Mouse (Mus musculus) embryonic facial prominence, embryonic 15.5 days (tissue): ENCODE measurements around the gene Ms4a4b. TPM values are rescaled to one million over a fixed set of nuclear protein-coding genes. Genes with fewer than 3 reads are reported as not detected.
"Not testable (repeated sequence)": the region's sequence is repeated elsewhere in the genome, so short reads cannot be mapped to it uniquely, and the experiment has no call there.

ENCODE experiments used
- ATAC-seq: fragments of 200-750 bp; cut with Nextera tagmentation; 2 replicates; pipeline ENCODE4 v1.8.0; 2017; ENCODE audit warnings: low read depth, moderate TSS enrichment; ENCODE audit not compliant: insufficient number of reproducible peaks, low FRiP score, low TSS enrichment
- H3K27ac ChIP-seq: fragments of 300-500 bp; sonication (generic); replicated peaks from 2 replicates; pipeline ENCODE4 v1.5.1; 2015; ENCODE audit warnings: mild to moderate bottlenecking, inconsistent platforms
- H3K27me3 ChIP-seq: fragments of 300-500 bp; sonication (generic); 2 replicates; pipeline ENCODE4 v1.6.1; 2015; ENCODE audit warnings: inconsistent platforms
- H3K36me3 ChIP-seq: fragments of 300-500 bp; sonication (generic); 2 replicates; pipeline ENCODE4 v1.6.1; 2015; ENCODE audit warnings: mild to moderate bottlenecking, inconsistent platforms
- H3K4me1 ChIP-seq: fragments of 300-500 bp; sonication (generic); 2 replicates; pipeline ENCODE4 v1.6.1; 2015; ENCODE audit warnings: inconsistent platforms
- H3K4me2 ChIP-seq: fragments of 300-500 bp; sonication (generic); replicated peaks from 2 replicates; pipeline ENCODE4 v1.6.1; 2015; ENCODE audit warnings: mild to moderate bottlenecking, inconsistent platforms
- H3K4me3 ChIP-seq: fragments of 300-500 bp; sonication (generic); replicated peaks from 2 replicates; pipeline ENCODE4 v1.5.1; 2015; ENCODE audit warnings: mild to moderate bottlenecking, inconsistent platforms
- H3K9ac ChIP-seq: fragments of 300-500 bp; sonication (generic); 2 replicates; pipeline ENCODE4 v1.6.1; 2015; ENCODE audit warnings: inconsistent platforms
- H3K9me3 ChIP-seq: fragments of 300-500 bp; sonication (generic); replicated peaks from 2 replicates; pipeline ENCODE4 v1.6.1; 2016; ENCODE audit warnings: inconsistent platforms
- WGBS: fragments of 180-500 bp; shearing (Covaris S2); methylation state at CpG from one replicate; pipeline ENCODE4 v1.1.7; 2015; 5-methylcytosine and 5-hydroxymethylcytosine counted together
- polyA plus RNA-seq: library from polyadenylated mRNA; unstranded; fragments of >200 nt; fragmentation: Nextera tagmentation; extraction: Ambion mirVana; gene quantifications from 2 replicates; pipeline ENCODE4 v1.2.1, GENCODE M21; 2015

The Ms4a4b gene
- polyA plus RNA-seq, 1 experiment from 2014 or later = not detected

- Histone ChIP-seq H3K36me3 (no peaks in the 10 kb centered on the region), H3K9ac (no peak overlapping the region), H3K9me3 (no peaks in the 10 kb centered on the region), H3K4me3 (no peak overlapping the region), H3K4me2 (no peak overlapping the region), H3K27me3 (no peaks in the 10 kb centered on the region), H3K4me1 (no peaks in the 10 kb centered on the region), H3K27ac (no peak overlapping the region)
- ATAC-seq = no peak
- WGBS = 80% methylated on average over 2 of the region's 2 CpGs
These were observed 3.9 kb downstream of the Ms4a4b start for GRCm38 (mm10) chr19:11447238-11447637.

- not testable (repeated sequence) for ATAC-seq, H3K4me1 ChIP-seq, H3K9me3 ChIP-seq, H3K4me3 ChIP-seq, H3K36me3 ChIP-seq, H3K27ac ChIP-seq, H3K27me3 ChIP-seq, H3K9ac ChIP-seq, H3K4me2 ChIP-seq
- WGBS = 81% methylated on average over 4 of the region's 4 CpGs
These were observed 15.7 kb downstream of the Ms4a4b start for GRCm38 (mm10) chr19:11459041-11459440.

- H3K4me1 ChIP-seq, H3K36me3 ChIP-seq, ATAC-seq, H3K27me3 ChIP-seq, H3K4me3 ChIP-seq, H3K9me3 ChIP-seq, H3K9ac ChIP-seq, H3K4me2 ChIP-seq, H3K27ac ChIP-seq: not testable (repeated sequence)
- 33% methylated on average over 1 of the region's 1 CpGs for WGBS
These were observed 21.4 kb downstream of the Ms4a4b start for GRCm38 (mm10) chr19:11464795-11465194.

GRCm38 (mm10) chr19:11466471-11466870, 23.1 kb downstream of the Ms4a4b start:
- H3K27me3 ChIP-seq = no peaks in the 10 kb centered on the region

GRCm38 (mm10) chr19:11468361-11468760, 25.0 kb downstream of the Ms4a4b start:
- 44% methylated on average over 1 of the region's 1 CpGs for WGBS
- not testable (repeated sequence) for H3K4me3 ChIP-seq, H3K9me3 ChIP-seq, H3K9ac ChIP-seq, H3K4me2 ChIP-seq, ATAC-seq, H3K36me3 ChIP-seq, H3K4me1 ChIP-seq, H3K27ac ChIP-seq, H3K27me3 ChIP-seq

More at GRCm38 (mm10) chr19:11466471-11466870, 23.1 kb downstream of the Ms4a4b start:
- H3K4me3 ChIP-seq = no peak overlapping the region
- H3K9me3 ChIP-seq = no peaks in the 10 kb centered on the region
- WGBS = 57% methylated on average over 5 of the region's 5 CpGs
- no peaks in the 10 kb centered on the region for H3K4me1 ChIP-seq
- H3K27ac ChIP-seq = no peak overlapping the region
- no peak for ATAC-seq
- no peak overlapping the region for H3K9ac ChIP-seq
- H3K4me2 ChIP-seq = no peak overlapping the region
- no peaks in the 10 kb centered on the region for H3K36me3 ChIP-seq

GRCm38 (mm10) chr19:11469215-11469614, 25.9 kb downstream of the Ms4a4b start, which contains the start of gene Ms4a6c:
Gene Ms4a6c, plus strand, starts transcription at chr19:11469366.
- H3K9me3 ChIP-seq, H3K27ac ChIP-seq, H3K27me3 ChIP-seq, H3K4me2 ChIP-seq, H3K36me3 ChIP-seq, H3K4me3 ChIP-seq, H3K9ac ChIP-seq, ATAC-seq, H3K4me1 ChIP-seq: not testable (repeated sequence)
- WGBS = 81% methylated on average over 4 of the region's 4 CpGs

- Histone ChIP-seq H3K9ac (no peak overlapping the region), H3K27ac (no peak overlapping the region), H3K9me3 (no peaks in the 10 kb centered on the region), H3K4me3 (no peak overlapping the region), H3K27me3 (no peaks in the 10 kb centered on the region), H3K36me3 (no peaks in the 10 kb centered on the region), H3K4me1 (no peaks in the 10 kb centered on the region), H3K4me2 (no peak overlapping the region)
- WGBS = 91% methylated on average over 2 of the region's 2 CpGs
- no peak for ATAC-seq
These were observed 36.4 kb downstream of the Ms4a4b start for GRCm38 (mm10) chr19:11479714-11480113.

GRCm38 (mm10) chr19:11482684-11483083, 39.3 kb downstream of the Ms4a4b start:
- Histone ChIP-seq H3K36me3 (no peaks in the 10 kb centered on the region), H3K9ac (no peak overlapping the region), H3K4me2 (no peak overlapping the region), H3K9me3 (no peaks in the 10 kb centered on the region), H3K27ac (no peak overlapping the region), H3K4me1 (no peaks in the 10 kb centered on the region), H3K4me3 (no peak overlapping the region), H3K27me3 (no peaks in the 10 kb centered on the region)
- no peak for ATAC-seq
- 76% methylated on average over 2 of the region's 2 CpGs for WGBS

- Histone ChIP-seq H3K4me3 (no peak overlapping the region), H3K4me2 (no peak overlapping the region), H3K27me3 (no peaks in the 10 kb centered on the region), H3K27ac (no peak overlapping the region), H3K4me1 (no peaks in the 10 kb centered on the region), H3K9ac (no peak overlapping the region), H3K9me3 (no peaks in the 10 kb centered on the region), H3K36me3 (no peaks in the 10 kb centered on the region)
- ATAC-seq = no peak
- WGBS = 65% methylated on average over 4 of the region's 4 CpGs
These were observed 40.6 kb downstream of the Ms4a4b start for GRCm38 (mm10) chr19:11483941-11484340.

- no peak for ATAC-seq
- H3K27ac ChIP-seq = no peak overlapping the region
- 75% methylated on average over 3 of the region's 3 CpGs for WGBS
These were observed 41.0 kb downstream of the Ms4a4b start for GRCm38 (mm10) chr19:11484388-11484787.

GRCm38 (mm10) chr19:11485266-11485665, 41.9 kb downstream of the Ms4a4b start:
- Histone ChIP-seq H3K27me3 (no peaks in the 10 kb centered on the region), H3K27ac (no peak overlapping the region), H3K4me3 (no peak overlapping the region), H3K4me1 (no peaks in the 10 kb centered on the region), H3K9ac (no peak overlapping the region), H3K4me2 (no peak overlapping the region), H3K36me3 (no peaks in the 10 kb centered on the region), H3K9me3 (no peaks in the 10 kb centered on the region)
- ATAC-seq = no peak
- WGBS = 75% methylated on average over 3 of the region's 3 CpGs

More at GRCm38 (mm10) chr19:11484388-11484787, 41.0 kb downstream of the Ms4a4b start:
- Histone ChIP-seq H3K4me3 (no peak overlapping the region), H3K36me3 (no peaks in the 10 kb centered on the region), H3K27me3 (no peaks in the 10 kb centered on the region), H3K4me2 (no peak overlapping the region), H3K9me3 (no peaks in the 10 kb centered on the region), H3K4me1 (no peaks in the 10 kb centered on the region), H3K9ac (no peak overlapping the region)

- no peaks in the 10 kb centered on the region for H3K4me1 ChIP-seq
- no peak within 1 kb of the TSS for H3K4me3 ChIP-seq
- H3K9me3 ChIP-seq = no peaks in the 10 kb centered on the region
- H3K9ac ChIP-seq = no peak within 1 kb of the TSS
- H3K27ac ChIP-seq = no peak within 1 kb of the TSS
- H3K36me3 ChIP-seq = no peaks in the 10 kb centered on the region
- ATAC-seq = no peak
- H3K27me3 ChIP-seq = no peaks in the 10 kb centered on the region
- no peak within 1 kb of the TSS for H3K4me2 ChIP-seq
- 68% methylated on average over 2 of the region's 2 CpGs for WGBS
These were observed 42.4 kb downstream of the Ms4a4b start, which contains the start of gene Gm8369 for GRCm38 (mm10) chr19:11485746-11486145. Gene Gm8369, plus strand, starts transcription at chr19:11485938.
